Mouse (Mus musculus) cerebral cortex, adult 2 months (tissue): ENCODE measurements around the gene Adcy6.

Experiments used
- WGBS: fragments of 180-500 bp; shearing (Covaris S2); methylation state at CpG from one replicate; pipeline ENCODE4 v1.1.7; 2018; 5-methylcytosine and 5-hydroxymethylcytosine counted together

Gene Adcy6

GRCm38 (mm10) chr15:98628589-98629254 lies 18.8 kb upstream of the Adcy6 start:
- WGBS = 14% methylated on average over 20 of the region's 20 CpGs

GRCm38 (mm10) chr15:98626487-98627212 lies 16.8 kb upstream of the Adcy6 start:
- 76% methylated on average over 7 of the region's 7 CpGs for WGBS

- WGBS = 31% methylated on average over 8 of the region's 8 CpGs
These were observed 16.2 kb upstream of the Adcy6 start for GRCm38 (mm10) chr15:98626078-98626477.

GRCm38 (mm10) chr15:98623361-98623821 lies 13.5 kb upstream of the Adcy6 start:
- WGBS = 51% methylated on average over 5 of the region's 5 CpGs

GRCm38 (mm10) chr15:98622721-98623120 lies 12.8 kb upstream of the Adcy6 start:
- WGBS = 24% methylated on average over 6 of the region's 6 CpGs

- 13% methylated on average over 7 of the region's 7 CpGs for whole genome bisulfite sequencing
These were observed 12.3 kb upstream of the Adcy6 start for GRCm38 (mm10) chr15:98622199-98622598.

GRCm38 (mm10) chr15:98617176-98617537 lies 7.3 kb upstream of the Adcy6 start:
- under 1% methylated on average over 12 of the region's 12 CpGs for WGBS

- 43% methylated on average over 20 of the region's 20 CpGs for WGBS
These were observed 6.7 kb upstream of the Adcy6 start for GRCm38 (mm10) chr15:98616362-98617175.

GRCm38 (mm10) chr15:98615751-98616150 lies 5.9 kb upstream of the Adcy6 start:
- 68% methylated on average over 6 of the region's 6 CpGs for WGBS

GRCm38 (mm10) chr15:98614971-98615370 lies 5.1 kb upstream of the Adcy6 start:
- WGBS = 68% methylated on average over 6 of the region's 6 CpGs

GRCm38 (mm10) chr15:98614551-98614950 lies 4.7 kb upstream of the Adcy6 start:
- WGBS = 49% methylated on average over 9 of the region's 9 CpGs

GRCm38 (mm10) chr15:98612229-98612628 lies 2.4 kb upstream of the Adcy6 start:
- 96% methylated on average over 3 of the region's 3 CpGs for WGBS

GRCm38 (mm10) chr15:98610131-98610633 lies 306 bp upstream of the Adcy6 start:
- WGBS = 10% methylated on average over 12 of the region's 12 CpGs

- WGBS = 2% methylated on average over 14 of the region's 26 CpGs
These were observed 1.1 kb downstream of the Adcy6 start for GRCm38 (mm10) chr15:98608784-98609250.

GRCm38 (mm10) chr15:98608058-98608783 lies 1.7 kb downstream of the Adcy6 start:
- WGBS = 14% methylated on average over 10 of the region's 10 CpGs

GRCm38 (mm10) chr15:98607557-98607956 lies 2.3 kb downstream of the Adcy6 start:
- WGBS = 45% methylated on average over 4 of the region's 4 CpGs

- WGBS = 74% methylated on average over 9 of the region's 9 CpGs
These were observed 3.1 kb downstream of the Adcy6 start for GRCm38 (mm10) chr15:98606739-98607138.

GRCm38 (mm10) chr15:98606051-98606536 lies 3.8 kb downstream of the Adcy6 start:
- 80% methylated on average over 12 of the region's 12 CpGs for WGBS

- 92% methylated on average over 24 of the region's 24 CpGs for WGBS
These were observed 5.8 kb downstream of the Adcy6 start for GRCm38 (mm10) chr15:98604041-98604575.

GRCm38 (mm10) chr15:98602921-98603458 lies 6.9 kb downstream of the Adcy6 start:
- 45% methylated on average over 4 of the region's 4 CpGs for WGBS
